Mouse (Mus musculus) adrenal gland, postnatal 36 days (tissue): ENCODE results near the gene Arpc3. TPM values are rescaled to one million over a fixed set of nuclear protein-coding genes. Genes with fewer than 3 reads are reported as not detected.
"Not testable (repeated sequence)": the region's sequence is repeated elsewhere in the genome, so short reads cannot be mapped to it uniquely, and the experiment has no call there.

ENCODE experiments used
- DNase-seq, 2 experiments: peaks; one replicate each; pipeline ENCODE4 v3.0.0; 2021; ENCODE audit warnings: mixed read lengths in 1 of 2
- total RNA-seq, 2 experiments: library from RNA; stranded (reverse); gene quantifications; 2 replicates each; pipeline ENCODE4 v1.2.3; 2021

The Arpc3 gene
- total RNA-seq, 2 experiments from 2014 or later, result 223 to 328 TPM

DNA sequence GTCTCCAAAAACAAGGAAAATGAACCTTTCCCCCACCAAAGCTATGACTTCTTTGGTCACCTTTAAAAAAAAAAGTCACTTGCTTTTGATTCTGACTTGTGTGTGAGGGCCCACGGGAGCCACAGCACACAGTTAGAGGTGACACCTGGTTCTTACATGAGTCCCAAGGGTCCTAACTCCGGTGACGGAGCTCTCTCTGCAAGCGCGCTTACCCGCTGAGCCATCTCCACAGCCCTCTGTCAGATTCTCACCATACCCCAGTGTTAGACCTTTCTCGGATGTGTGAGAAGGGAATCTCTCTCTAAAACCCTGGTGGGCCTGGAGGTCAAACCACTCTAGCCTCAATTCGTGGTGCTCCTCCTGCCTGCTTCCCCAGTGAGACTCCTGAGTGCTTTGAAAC lies 5.8 kb downstream of the Arpc3 start:
- DNase-seq, result no peak

DNA sequence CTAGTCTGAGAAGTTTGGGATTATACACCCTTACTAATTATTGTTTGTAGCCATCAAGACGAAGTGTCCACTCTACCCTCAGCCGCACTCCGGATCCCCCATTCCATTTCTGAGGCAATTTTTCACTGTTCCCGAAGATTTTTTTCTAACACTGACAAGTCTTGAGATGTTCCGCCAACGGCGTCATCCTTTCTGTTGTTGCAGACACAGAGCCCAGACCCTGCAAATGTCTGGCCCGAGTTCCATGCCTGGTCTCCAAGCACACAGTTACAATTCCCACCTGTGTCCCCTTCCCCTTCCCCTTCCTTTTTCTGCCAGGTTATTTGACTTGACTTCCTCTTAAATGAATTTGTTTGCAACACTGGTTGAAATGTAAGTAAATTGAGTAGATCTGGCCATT lies 8.2 kb downstream of the Arpc3 start:
- DNase-seq, result no peak

- peak; percentile 87 to 90 for DNase-seq
These were observed 9.1 kb downstream of the Arpc3 start for GRCm38 (mm10) chr5:122400628-122401302.

DNA sequence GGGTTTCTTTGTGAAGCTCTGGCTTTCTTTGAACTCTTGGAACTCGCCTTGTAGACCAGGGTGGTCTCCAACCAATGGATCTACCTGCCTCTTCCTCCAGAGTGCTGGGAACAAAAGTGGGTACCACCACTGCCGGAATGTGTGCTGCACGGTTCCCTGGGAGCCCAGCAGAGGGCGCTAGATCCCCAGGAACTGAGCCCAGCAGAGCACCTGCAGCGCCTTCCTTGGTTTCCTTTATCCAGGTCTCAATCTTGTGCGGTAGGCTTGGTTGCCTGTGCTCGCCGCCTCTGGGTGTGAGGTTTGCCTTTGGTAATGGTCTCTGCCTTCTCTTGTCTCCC lies 9.6 kb downstream of the Arpc3 start:
- peak; percentile 78 to 84 for DNase-seq

- DNase-seq, result no peak
These were observed 10.5 kb downstream of the Arpc3 start for GRCm38 (mm10) chr5:122402160-122402559.

DNA sequence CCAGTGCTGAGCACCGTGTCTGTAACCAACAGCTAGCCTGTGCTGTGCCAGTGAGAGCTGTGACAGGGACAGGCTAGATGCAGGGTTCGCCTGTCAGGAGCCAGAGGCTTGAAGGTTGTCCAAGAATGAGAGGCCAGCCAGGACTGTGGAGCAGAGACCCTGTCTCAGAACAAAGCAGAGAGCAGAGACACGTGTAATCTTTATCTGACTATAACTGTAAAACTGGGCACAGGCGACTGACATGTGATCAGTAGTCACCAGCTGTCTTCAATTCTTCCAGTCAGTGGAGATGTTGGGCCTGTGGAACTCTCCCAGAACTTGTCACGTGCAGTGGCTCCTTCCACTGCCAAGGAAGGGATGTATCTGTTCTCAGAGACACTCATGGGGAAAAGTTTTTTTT lies 11.1 kb downstream of the Arpc3 start:
- no peak for DNase-seq

- DNase-seq, result no peak
These were observed 11.7 kb downstream of the Arpc3 start for GRCm38 (mm10) chr5:122403362-122403761.

DNA sequence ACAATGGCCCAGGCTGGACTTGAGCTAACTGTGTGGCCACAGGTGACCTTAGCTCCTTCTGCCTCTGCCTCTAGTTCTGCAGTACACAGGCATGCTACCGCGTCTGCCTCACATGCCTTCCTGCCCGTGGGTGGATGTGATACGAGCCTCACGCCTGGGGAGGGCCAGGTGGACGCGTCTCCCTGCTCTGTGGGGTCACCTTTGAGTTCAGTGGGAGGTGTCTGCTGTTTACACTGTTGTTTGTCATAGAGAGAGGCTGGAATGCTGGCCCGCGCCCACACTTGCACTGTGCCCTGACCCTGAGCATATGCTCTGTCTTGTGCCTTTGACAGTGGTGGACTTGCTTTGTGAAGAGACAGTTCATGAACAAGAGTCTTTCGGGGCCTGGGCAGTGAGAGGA lies 13.9 kb downstream of the Arpc3 start:
- DNase-seq, result no peak

DNA sequence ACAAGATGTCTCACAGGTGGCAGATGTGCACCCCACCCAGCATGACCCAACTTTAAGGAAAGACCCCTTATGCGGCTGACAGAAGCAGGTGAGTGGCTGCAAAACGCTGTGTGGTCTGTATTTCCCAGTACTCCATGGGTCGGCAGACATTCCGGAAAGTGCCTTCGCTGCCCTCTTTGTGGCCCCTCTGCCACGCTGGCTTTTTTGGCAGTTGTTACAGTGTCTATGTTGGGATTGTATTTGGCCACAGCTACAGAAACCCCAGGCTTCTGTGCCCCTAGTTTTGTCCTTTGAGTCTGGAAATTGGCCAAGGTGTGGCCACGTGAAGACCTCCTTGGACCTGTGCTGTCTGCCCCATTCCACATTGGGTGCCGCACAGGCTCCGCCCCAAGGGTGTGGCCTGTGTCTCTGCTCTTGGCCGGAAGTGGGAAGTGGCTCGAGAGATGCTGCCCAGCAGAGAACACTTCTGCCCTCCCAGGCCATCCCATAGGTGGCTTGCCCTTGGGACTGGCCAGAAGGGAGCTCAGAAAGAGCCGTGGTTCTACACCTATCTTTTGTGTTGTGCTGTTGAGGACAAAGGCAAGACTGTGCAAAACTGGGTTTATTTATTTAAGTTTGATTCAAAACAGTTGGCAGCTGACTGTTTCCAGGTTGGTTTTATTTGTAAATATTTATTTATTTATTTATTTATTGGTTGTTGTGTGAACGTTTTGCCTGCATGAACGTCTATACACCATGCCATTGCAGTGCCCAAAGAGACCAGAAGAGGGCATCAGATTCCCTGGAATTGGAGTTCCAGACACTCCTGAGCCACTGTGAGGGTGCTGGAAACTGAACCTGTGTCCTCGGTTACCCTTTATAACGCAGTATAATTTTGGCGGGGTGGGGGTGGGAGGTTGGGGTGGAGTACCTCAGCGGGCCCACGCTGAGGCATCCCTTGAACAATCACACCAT lies 18.3 kb downstream of the Arpc3 start:
- no peak for DNase-seq

- DNase-seq, result no peak
These were observed 20.2 kb downstream of the Arpc3 start for GRCm38 (mm10) chr5:122411892-122412291.

GRCm38 (mm10) chr5:122412826-122413225 lies 21.1 kb downstream of the Arpc3 start:
- no peak for DNase-seq

- DNase-seq, result no peak
These were observed 22.7 kb downstream of the Arpc3 start for GRCm38 (mm10) chr5:122414351-122414750.

GRCm38 (mm10) chr5:122415465-122415864 lies 23.8 kb downstream of the Arpc3 start:
- DNase-seq, result no peak

GRCm38 (mm10) chr5:122420676-122421075 lies 29.0 kb downstream of the Arpc3 start:
- DNase-seq, result not testable (repeated sequence)

DNA sequence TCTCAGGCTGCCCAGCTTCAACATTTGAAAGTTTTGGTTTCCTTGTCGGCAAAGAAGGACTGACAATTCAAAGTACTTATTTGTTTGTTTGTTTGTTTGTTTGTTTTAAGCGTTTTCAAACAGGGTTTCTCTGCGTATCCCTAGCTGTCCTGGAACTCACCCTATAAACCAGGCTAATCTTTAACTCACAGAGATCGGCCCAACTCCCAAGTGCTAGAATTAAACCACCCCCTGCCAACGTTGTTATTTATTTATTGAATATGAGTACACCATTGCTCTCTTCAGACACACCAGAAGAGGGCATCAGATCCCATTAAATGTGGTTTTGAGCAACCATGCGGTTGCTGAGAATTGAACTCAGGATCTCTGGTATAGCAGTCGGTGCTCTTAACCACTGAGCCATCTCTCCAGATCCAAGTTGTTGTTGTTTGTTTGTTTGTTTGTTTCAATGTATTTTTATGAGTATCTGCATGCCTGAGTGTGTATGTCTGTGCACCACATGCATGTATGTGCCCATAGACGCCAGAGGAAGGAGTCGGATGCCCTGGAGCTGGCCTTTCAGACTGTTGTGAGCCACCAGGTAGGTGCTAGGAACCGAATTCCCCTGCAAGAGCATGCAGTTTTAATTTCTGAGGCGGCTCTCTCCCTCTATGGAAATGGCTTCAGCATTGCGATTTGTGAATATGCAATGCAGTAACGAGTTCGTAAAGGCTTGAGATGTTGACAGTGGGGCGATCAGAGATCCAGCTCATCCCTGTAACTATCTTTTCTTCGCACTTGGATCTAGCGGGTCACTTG lies 29.8 kb downstream of the Arpc3 start, which contains the start of gene Anapc7:
Anapc7 (plus strand) TSS at position 423 of the 798 bp plus-strand sequence.
- DNase-seq, result no peak

DNA sequence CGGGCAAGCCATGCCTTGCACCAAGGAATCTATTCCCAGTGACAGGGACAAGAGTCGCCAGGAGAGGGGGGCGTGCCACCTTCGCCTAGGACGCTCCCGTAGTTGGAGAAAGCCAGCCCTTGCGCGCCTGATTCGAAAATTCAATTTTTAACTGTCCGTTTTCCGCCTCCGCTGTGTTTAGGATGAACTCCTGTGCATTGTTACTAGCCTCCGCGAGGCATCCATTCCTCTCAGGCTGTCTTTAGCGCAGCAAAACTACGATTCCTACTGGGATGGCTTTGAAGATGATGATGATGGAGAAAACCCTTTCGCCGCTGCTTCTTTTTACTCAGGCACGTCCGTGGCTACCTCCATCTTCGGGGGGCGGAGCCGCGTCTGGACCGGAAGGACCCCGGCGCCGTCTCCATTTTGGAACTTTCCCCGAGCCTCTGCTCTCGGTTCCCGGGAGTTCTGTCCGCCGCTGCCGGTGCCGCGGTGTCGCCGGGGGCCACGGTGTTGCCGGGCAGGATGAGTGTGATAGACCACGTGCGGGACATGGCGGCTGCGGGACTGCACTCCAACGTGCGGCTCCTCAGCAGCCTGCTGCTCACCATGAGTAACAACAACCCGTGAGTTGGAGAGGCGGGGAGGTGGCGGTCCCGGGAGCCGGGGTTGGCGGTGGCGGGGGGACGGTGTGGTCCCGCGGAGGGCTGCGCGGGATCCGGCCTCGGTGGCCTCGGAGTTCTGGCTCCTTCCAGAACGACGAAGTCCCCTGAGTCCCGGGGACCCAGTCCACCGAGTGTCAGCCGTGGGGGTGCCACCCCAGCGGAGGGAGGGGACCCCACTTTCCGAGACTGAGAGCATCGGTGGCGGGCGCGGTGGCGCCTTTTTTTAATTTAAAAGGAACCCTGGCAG lies 30.6 kb downstream of the Arpc3 start:
- DNase-seq, result peak; percentile 90 to 93

GRCm38 (mm10) chr5:122423083-122423482 lies 31.4 kb downstream of the Arpc3 start:
- peak; percentile 16 to 30 for DNase-seq

- DNase-seq, result no peak
These were observed 33.9 kb downstream of the Arpc3 start for GRCm38 (mm10) chr5:122425550-122425949.

GRCm38 (mm10) chr5:122430036-122430775 lies 38.5 kb downstream of the Arpc3 start:
- DNase-seq, result no peak

DNA sequence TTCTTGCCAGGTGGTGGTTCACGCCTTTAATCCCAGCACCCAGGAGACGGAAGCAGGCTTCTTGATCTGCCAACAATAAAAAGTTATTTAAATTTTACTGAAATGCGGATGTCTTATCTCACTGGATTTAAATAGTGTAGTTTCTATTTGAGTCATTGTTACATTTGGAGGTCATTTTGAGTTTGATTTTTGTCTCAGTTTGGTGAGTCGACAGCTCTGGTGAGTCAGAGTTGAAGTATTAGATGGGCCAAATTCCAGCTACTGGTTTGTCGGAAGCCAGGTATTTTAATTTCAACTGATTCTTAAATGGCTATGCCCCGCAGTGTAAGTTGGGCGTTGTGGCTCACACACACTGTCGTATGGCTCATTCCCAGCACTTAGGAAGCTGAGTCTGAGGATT lies 39.5 kb downstream of the Arpc3 start:
- no peak for DNase-seq

- DNase-seq, result no peak
These were observed 42.9 kb downstream of the Arpc3 start for GRCm38 (mm10) chr5:122434541-122434940.
